Mouse (Mus musculus) spleen, postnatal 10 days (tissue): Measurements from ENCODE around the gene Sirpb1c.
"Not testable (repeated sequence)": the region's sequence is repeated elsewhere in the genome, so short reads cannot be mapped to it uniquely, and the experiment has no call there.

Experiments
- DNase-seq, 2 experiments: peaks; one replicate each; pipeline ENCODE4 v3.0.0; 2021 to 2022; ENCODE audit warnings: low spot score in 2 of 2

Sirpb1c gene

DNA sequence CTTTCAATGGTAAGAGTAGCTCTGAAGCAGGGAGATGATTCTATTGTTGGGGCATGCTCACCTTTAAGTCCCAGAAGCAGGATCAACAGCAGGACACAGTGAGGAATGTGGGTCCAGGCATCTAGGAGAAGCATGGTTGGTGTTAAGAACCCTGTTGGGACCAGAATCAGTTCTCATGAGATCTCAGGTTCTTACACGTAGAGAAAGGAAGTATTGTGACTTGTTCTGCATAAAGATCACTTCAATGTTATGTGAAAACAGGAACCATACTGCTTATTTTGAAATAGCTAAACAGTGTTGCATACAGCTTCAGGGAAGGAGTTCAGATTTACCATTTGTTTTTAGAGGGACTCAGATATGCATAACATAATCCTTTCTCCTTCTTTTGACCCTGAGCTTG lies at the start of gene Sirpb1c:
Gene Sirpb1c, minus strand, starts transcription at position 249 of the 400 bp plus-strand sequence.
- not testable (repeated sequence) for DNase-seq

DNA sequence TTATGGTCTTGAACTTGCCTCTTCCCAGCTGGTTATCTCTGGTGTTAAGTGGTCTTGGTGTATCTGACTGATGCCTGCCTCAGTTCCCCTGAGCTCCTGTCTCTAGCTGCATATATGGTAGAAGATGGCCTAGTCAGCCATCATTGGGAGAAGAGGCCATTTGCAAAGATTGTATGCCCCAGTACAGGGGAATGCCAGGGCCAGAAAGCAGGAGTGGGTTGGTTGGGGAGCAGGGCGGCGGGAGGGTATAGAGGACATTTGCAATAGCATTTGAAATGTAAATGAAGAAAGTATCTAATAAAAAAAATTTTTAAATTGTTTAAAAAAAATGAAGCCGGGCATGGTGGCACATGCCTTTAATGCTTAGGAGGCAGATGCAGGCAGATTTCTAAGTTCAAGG lies 38.1 kb upstream of the Sirpb1c start:
- DNase-seq, result no peak

GRCm38 (mm10) chr3:15855773-15856172 lies 7.4 kb upstream of the Sirpb1c start:
- DNase-seq, result not testable (repeated sequence)

DNA sequence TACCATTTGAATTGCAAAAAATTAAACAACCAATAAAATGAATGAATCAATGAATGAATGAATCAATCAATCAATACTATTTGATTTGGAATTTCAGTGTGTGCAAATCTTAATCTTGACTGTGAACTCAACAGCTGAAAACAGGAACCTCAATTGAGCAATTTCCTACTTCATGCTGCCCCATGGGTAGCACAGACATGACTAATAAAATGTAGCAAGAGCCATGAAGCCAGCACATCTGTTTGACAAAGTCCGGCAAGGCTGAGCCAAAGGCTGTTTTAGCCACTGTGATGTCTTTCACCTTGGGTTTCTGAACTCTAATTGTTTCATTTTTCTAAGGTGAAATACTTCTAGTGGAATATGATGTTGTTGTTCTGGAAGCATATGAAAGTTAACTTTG lies 1.6 kb upstream of the Sirpb1c start:
- no peak for DNase-seq

- DNase-seq, result no peak
These were observed 838 bp downstream of the Sirpb1c start for GRCm38 (mm10) chr3:15847332-15848047.

DNA sequence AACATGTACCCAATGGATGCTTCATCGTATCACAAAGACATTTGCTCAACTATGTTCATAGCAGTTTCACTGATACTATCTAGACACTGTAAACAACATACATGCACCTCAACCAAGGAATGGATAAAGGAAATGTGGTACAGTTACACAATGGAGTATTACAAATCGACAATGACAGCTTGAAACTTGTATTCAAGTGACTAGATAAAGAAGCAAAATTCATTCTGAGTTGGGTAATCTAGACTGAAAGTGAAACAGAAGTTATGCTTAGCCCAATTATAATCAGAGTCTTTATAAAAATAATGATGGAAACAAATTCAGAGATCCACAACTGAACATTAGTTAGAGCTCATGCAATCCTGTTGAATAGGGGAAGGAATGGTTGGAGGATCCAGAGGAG lies 74.7 kb downstream of the Sirpb1c start:
- not testable (repeated sequence) for DNase-seq
